ENCODE assay signal across 27 mouse cellular contexts in genomic region chr14:72461591-72461990, GRCm38 (mm10). TPM values are rescaled to one million over a fixed set of nuclear protein-coding genes. Genes with fewer than 3 reads are reported as not detected.
A peak's percentile ranks its signal among the peaks of the same experiment; 100 is the strongest.
DNase-seq lines count a peak whose midpoint lies in the region; ATAC-seq and TF ChIP-seq lines count a peak whose summit lies in the region.
"Had no signal": no experiment of that assay in that cellular context is flagged by ENCODE, and none has a peak within 500 bp of the region (broad histone marks: within the 10 kb centered on the region; RNA-seq: fewer than 3 reads in every experiment).

No protein-coding gene starts in this region.

- peak overlapping the region; percentile 26 to 60 (median 52) for H3K4me3 ChIP-seq in CH12.LX (replicated peaks in 1 of 3; ENCODE audit: low read depth in 2 of 3, low read length in 2 of 3, poor library complexity in 1 of 3)
- H3K4me3 ChIP-seq in kidney, embryonic 16.5 days (ENCODE audit: low read length), result no peak overlapping the region

- H3K9ac ChIP-seq in CH12.LX (ENCODE audit: insufficient read depth, low read depth), result no peak overlapping the region
- no peak overlapping the region for H3K9ac ChIP-seq in kidney, embryonic 16.5 days (replicated peaks; ENCODE audit: low read length)

- ATAC-seq in kidney, embryonic 16.5 days (ENCODE audit: low FRiP score, low TSS enrichment), result no peak
- ATAC-seq: activated CD4-positive, CD25-positive, alpha-beta regulatory T cell, adult 4 months; CD4-positive, CD25-positive, alpha-beta regulatory T cell, adult 4 months; Patski had no signal

- peak; percentile 67 for TF ChIP-seq POLR2A in CH12.LX (IDR thresholded peaks at IDR 0.05; ENCODE audit: low read depth, low read length)

- peak overlapping the region; percentile 62; the same call in 1 of the 2 replicates for H3K27ac ChIP-seq in CH12.LX (ENCODE audit: insufficient read depth, low read depth)
- H3K27ac ChIP-seq in kidney, embryonic 16.5 days (ENCODE audit: low read length), result no peak overlapping the region

- 38% methylated on average over 1 of the region's 1 CpGs for WGBS in kidney, embryonic 16.5 days

- TF ChIP-seq RAD21 in CH12.LX (IDR thresholded peaks at IDR 0.05; ENCODE audit: low read depth, low read length), result no peak

- in situ Hi-C loops in CH12.LX (cut with MboI; ENCODE audit: low pct_ligation_motif_present, low pct_unique_long_range_greater_than_20kb, low sequenced_read_pairs), result no loop called here

- peak; percentile 39; the same call in 1 of the 2 replicates for TF ChIP-seq EP300 in CH12.LX (IDR thresholded peaks at IDR 0.05; ENCODE audit: low read length)

- peaks cover 0 to 23% of the 10 kb centered on the region in 2 experiments for H3K36me3 ChIP-seq in CH12.LX (replicated peaks in 1 of 2; ENCODE audit: control insufficient read depth in 1 of 2, insufficient read depth in 1 of 2, low read length in 1 of 2)
- no peaks in the 10 kb centered on the region for H3K36me3 ChIP-seq in kidney, embryonic 16.5 days (ENCODE audit: insufficient read depth, low read length)
- H3K36me3 ChIP-seq: G1E had no signal

- no peaks in the 10 kb centered on the region for H3K27me3 ChIP-seq in CH12.LX (replicated peaks)
- no peaks in the 10 kb centered on the region for H3K27me3 ChIP-seq in kidney, embryonic 16.5 days (ENCODE audit: insufficient read depth, low read length)
- H3K27me3 ChIP-seq: Patski had no signal

- no peaks in the 10 kb centered on the region for H3K79me2 ChIP-seq in CH12.LX (replicated peaks; ENCODE audit: control insufficient read depth, extremely low read depth, insufficient read depth, poor library complexity, severe bottlenecking)

- dilution Hi-C loops in CH12.LX (cut with MboI; ENCODE audit: extremely low pct_ligation_motif_present, extremely low pct_unique_long_range_greater_than_20kb, low sequenced_read_pairs), result no loop called here

- peaks cover 3% of the 10 kb centered on the region for H3K9me3 ChIP-seq in CH12.LX (replicated peaks; ENCODE audit: low read length)
- no peaks in the 10 kb centered on the region for H3K9me3 ChIP-seq in kidney, embryonic 16.5 days (ENCODE audit: low read length)
- H3K9me3 ChIP-seq: G1E had no signal

- no peak for TF ChIP-seq CTCF in CH12.LX (conservative IDR thresholded peaks at IDR 0.05 in 1 of 2, IDR thresholded peaks at IDR 0.05 in 1 of 2; ENCODE audit: low read depth in 2 of 2, low read length in 2 of 2)

- peaks cover 56 to 71% of the 10 kb centered on the region in 2 experiments for H3K4me1 ChIP-seq in CH12.LX (ENCODE audit: control insufficient read depth in 1 of 2, insufficient read depth in 2 of 2)
- H3K4me1 ChIP-seq in kidney, embryonic 16.5 days (ENCODE audit: insufficient read depth, low read length), result no peaks in the 10 kb centered on the region

- DNase-seq in A20 (ENCODE audit: low read depth, low spot score), result peak; percentile 51
- DNase-seq in CH12.LX (ENCODE audit: extremely low read depth), result peak; percentile 78
- no peak for DNase-seq in adrenal gland, adult (ENCODE audit: inconsistent age in 2 of 2, low spot score in 1 of 2)
- DNase-seq: adrenal gland, adult 2 months; adrenal gland, adult 8-10 months; adrenal gland, postnatal 10 days; adrenal gland, postnatal 14 days; adrenal gland, postnatal 25 days; adrenal gland, postnatal 36 days; B cell, adult 2 months; cerebellum, adult 11 months; cerebellum, adult 11-12 months; cerebellum, adult 18-20 months; cerebellum, adult 2 months; cerebellum, adult 8-10 months; cerebellum, adult 9-10 months had no signal

- peak overlapping the region; percentile 78 for H3K4me2 ChIP-seq in CH12.LX (ENCODE audit: insufficient read depth, low read depth, poor library complexity, severe bottlenecking)
- H3K4me2 ChIP-seq in kidney, embryonic 16.5 days (replicated peaks; ENCODE audit: low read depth, low read length), result no peak overlapping the region

TF ChIP-seq in CH12.LX, 34 proteins besides CTCF, POLR2A, EP300 and RAD21:
- no peak for TF ChIP-seq E2F4 (IDR thresholded peaks at IDR 0.05; ENCODE audit: insufficient replicate concordance, low read depth, low read length)
- peak; percentile 42 for TF ChIP-seq BHLHE40 (IDR thresholded peaks at IDR 0.05; ENCODE audit: low read depth, low read length)
- 0 out of 2 replicates have a peak, but pooled peaks have one; percentile 16 for TF ChIP-seq UBTF (IDR thresholded peaks at IDR 0.05; ENCODE audit: low read depth, low read length)
- TF ChIP-seq SMC3 (IDR thresholded peaks at IDR 0.05; ENCODE audit: low read depth, low read length), result no peak
- TF ChIP-seq ZKSCAN1 (IDR thresholded peaks at IDR 0.05; ENCODE audit: borderline replicate concordance, low read depth, low read length), result no peak
- no peak for TF ChIP-seq USF1 (IDR thresholded peaks at IDR 0.05; ENCODE audit: low read depth, low read length)
- no peak; the same call in 1 of the 2 replicates for TF ChIP-seq MEF2A (IDR thresholded peaks at IDR 0.05; ENCODE audit: borderline replicate concordance, low read depth, low read length)
- TF ChIP-seq KAT2A (IDR thresholded peaks at IDR 0.05; ENCODE audit: insufficient replicate concordance, low read length), result no peak
- no peak for TF ChIP-seq JUND (conservative IDR thresholded peaks at IDR 0.05; ENCODE audit: low read depth, low read length)
- TF ChIP-seq ELF1 (IDR thresholded peaks at IDR 0.05; ENCODE audit: low read depth, low read length), result no peak; the same call in 1 of the 2 replicates
- no peak for TF ChIP-seq NRF1 (IDR thresholded peaks at IDR 0.05; ENCODE audit: low read depth, low read length)
- TF ChIP-seq ZMIZ1 (IDR thresholded peaks at IDR 0.05; ENCODE audit: low read depth, low read length), result no peak
- TF ChIP-seq USF2 (conservative IDR thresholded peaks at IDR 0.05; ENCODE audit: low read depth, low read length), result no peak
- TF ChIP-seq RCOR1 (conservative IDR thresholded peaks at IDR 0.05; ENCODE audit: low read depth, low read length), result no peak
- peak; percentile 88 for TF ChIP-seq MXI1 (IDR thresholded peaks at IDR 0.05; ENCODE audit: low read depth, low read length)
- TF ChIP-seq POLR2AphosphoS2 (IDR thresholded peaks at IDR 0.05; ENCODE audit: low read depth, low read length), result no peak
- no peak for TF ChIP-seq GABPA (IDR thresholded peaks at IDR 0.05; ENCODE audit: insufficient replicate concordance, low read depth, low read length)
- peak; percentile 55; the same call in 1 of the 2 replicates for TF ChIP-seq TCF12 (IDR thresholded peaks at IDR 0.05; ENCODE audit: low read depth, low read length)
- no peak for TF ChIP-seq MAFK (IDR thresholded peaks at IDR 0.05; ENCODE audit: insufficient replicate concordance, low read length)
- TF ChIP-seq PAX5 (IDR thresholded peaks at IDR 0.05; ENCODE audit: low read length), result no peak
- TF ChIP-seq IRF4 (IDR thresholded peaks at IDR 0.05; ENCODE audit: low read depth, low read length), result peak; percentile 38
- no peak for TF ChIP-seq JUN (IDR thresholded peaks at IDR 0.05; ENCODE audit: insufficient read depth, low read depth, low read length)
- peak; percentile 87 for TF ChIP-seq MAZ (IDR thresholded peaks at IDR 0.05; ENCODE audit: low read depth, low read length)
- TF ChIP-seq NELFE (IDR thresholded peaks at IDR 0.05; ENCODE audit: low read depth, low read length), result peak; percentile 46; the same call in 1 of the 2 replicates
- peak; percentile 28 for TF ChIP-seq ETS1 (conservative IDR thresholded peaks at IDR 0.05; ENCODE audit: low read depth, low read length)
- no peak for TF ChIP-seq HCFC1 (IDR thresholded peaks at IDR 0.05; ENCODE audit: low read depth, low read length)
- TF ChIP-seq ZC3H11A (IDR thresholded peaks at IDR 0.05; ENCODE audit: low read depth, low read length), result no peak
- no peak for TF ChIP-seq CHD1 (IDR thresholded peaks at IDR 0.05; ENCODE audit: low read depth, low read length)
- TF ChIP-seq MAX (IDR thresholded peaks at IDR 0.05; ENCODE audit: low read length), result peak; percentile 88
- peak; percentile 49; the same call in 1 of the 2 replicates for TF ChIP-seq SIN3A (IDR thresholded peaks at IDR 0.05; ENCODE audit: low read length)
- TF ChIP-seq CHD2 (IDR thresholded peaks at IDR 0.05; ENCODE audit: low read length), result 0 out of 2 replicates have a peak, but pooled peaks have one; percentile 11
- peak; percentile 72 for TF ChIP-seq TBP (conservative IDR thresholded peaks at IDR 0.05; ENCODE audit: low read depth, low read length)
- no peak for TF ChIP-seq ZNF384 (IDR thresholded peaks at IDR 0.05; ENCODE audit: low read depth, low read length)
- peak; percentile 99 for TF ChIP-seq MYC (IDR thresholded peaks at IDR 0.05; ENCODE audit: low read depth, low read length)
TF ChIP-seq in CH12.LX: peak in this region for 13.

RNA-seq across cellular contexts. Expression of gene Gm9195, which starts 30.0 kb away (rescaled TPM):
- total RNA-seq in CH12.LX (2012; rRNA removed) (2.0 and 2.2 TPM in 2 replicates), CH12.LX (2014; rRNA removed) (1.1 TPM in 2 replicates)
- 5.2 and 6.0 TPM in 2 replicates for polyA plus RNA-seq in CH12.LX (2012; ENCODE audit: insufficient read length, low read depth)
- not detected in 2 replicates for polyA plus RNA-seq in kidney, embryonic 16.5 days (2015; fragmentation: Nextera tagmentation; extraction: Ambion mirVana)
- total RNA-seq: adrenal gland, adult 18-20 months; adrenal gland, adult 2 months; adrenal gland, adult 8-10 months; adrenal gland, postnatal 10 days; adrenal gland, postnatal 14 days; adrenal gland, postnatal 25 days; adrenal gland, postnatal 36 days; adrenal gland, postnatal 4 days; ES-E14; MEL had no signal
- polyA plus RNA-seq: adrenal gland, adult 2 months; brain, embryonic 14.5 days; C2C12; CD4-positive, CD25-positive, alpha-beta regulatory T cell, adult 4 months; cerebellum, adult 2 months; G1E; Patski had no signal

Comparison
In these comparisons a context has a peak if more than half of its experiments do, and no peak if none do; other contexts are left out.
1. DNase-seq: peak in A20 (single experiment) and CH12.LX (single experiment); none in adrenal gland, adult (0 of 2).